Mouse (Mus musculus): ENCODE measurements around the gene Ccdc124. TPM values are rescaled to one million over a fixed set of nuclear protein-coding genes. Genes with fewer than 3 reads are reported as not detected.
"Not testable (repeated sequence)": the region's sequence is repeated elsewhere in the genome, so short reads cannot be mapped to it uniquely, and the experiment has no call there.

Ccdc124 gene
- total RNA-seq, 2 experiments from 2014 or later, result 92.7 to 95.6 TPM

- DNase-seq (ENCODE audit: extremely low spot score in 1 of 2, low spot score in 1 of 2), result no peak
Observed at GRCm38 (mm10) chr8:70827796-70828195, 45.9 kb downstream of the Ccdc124 start.

GRCm38 (mm10) chr8:70827010-70827409 is 46.7 kb downstream of the Ccdc124 start:
- no peak for DNase-seq (ENCODE audit: extremely low spot score in 1 of 2, low spot score in 1 of 2)

DNA sequence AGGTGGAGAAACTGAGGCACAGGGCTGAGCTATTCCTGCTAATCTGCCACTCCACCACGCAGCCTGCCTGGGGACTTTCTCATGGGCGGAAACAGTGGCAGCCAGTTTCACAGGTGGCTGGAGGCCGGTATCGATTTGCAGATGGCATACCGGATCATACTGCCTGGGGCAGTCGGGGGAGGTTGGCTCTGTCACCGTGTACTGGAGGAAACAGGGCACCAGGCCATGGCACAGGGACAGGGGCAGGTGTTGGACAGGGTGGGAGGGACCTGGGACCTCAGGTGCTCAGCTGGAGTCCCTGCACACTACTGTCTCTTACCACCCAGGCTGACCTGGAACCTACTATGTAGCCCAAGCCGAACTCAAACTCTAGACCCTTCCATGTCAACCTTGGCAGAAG is 47.9 kb downstream of the Ccdc124 start:
- DNase-seq (ENCODE audit: extremely low spot score in 1 of 2, low spot score in 1 of 2), result no peak

DNA sequence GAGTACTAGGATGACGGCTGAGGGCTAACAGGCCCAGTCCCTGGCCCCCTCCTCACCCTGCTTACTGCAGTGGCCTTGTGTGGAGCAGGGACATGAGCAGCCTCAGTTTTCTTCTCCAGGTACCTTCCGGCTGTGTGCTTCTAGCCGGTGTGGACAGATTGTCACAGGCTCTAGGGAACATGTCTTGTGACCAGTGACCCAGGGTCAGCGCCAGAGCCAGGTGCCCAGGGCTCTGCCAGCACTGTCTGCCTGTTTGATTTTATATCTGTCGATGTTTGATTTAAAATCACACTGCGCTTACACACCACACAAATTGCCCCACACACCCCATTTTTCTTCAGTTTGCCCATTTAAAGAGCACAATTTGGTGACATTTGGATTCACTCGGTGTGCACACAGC is 49.9 kb downstream of the Ccdc124 start:
- DNase-seq (ENCODE audit: extremely low spot score in 1 of 2, low spot score in 1 of 2), result no peak

GRCm38 (mm10) chr8:70822594-70822993 is 51.1 kb downstream of the Ccdc124 start:
- DNase-seq (ENCODE audit: extremely low spot score in 1 of 2, low spot score in 1 of 2), result not testable (repeated sequence)

- no peak for DNase-seq (ENCODE audit: extremely low spot score in 1 of 2, low spot score in 1 of 2)
Observed at GRCm38 (mm10) chr8:70821992-70822391, 51.7 kb downstream of the Ccdc124 start.

DNA sequence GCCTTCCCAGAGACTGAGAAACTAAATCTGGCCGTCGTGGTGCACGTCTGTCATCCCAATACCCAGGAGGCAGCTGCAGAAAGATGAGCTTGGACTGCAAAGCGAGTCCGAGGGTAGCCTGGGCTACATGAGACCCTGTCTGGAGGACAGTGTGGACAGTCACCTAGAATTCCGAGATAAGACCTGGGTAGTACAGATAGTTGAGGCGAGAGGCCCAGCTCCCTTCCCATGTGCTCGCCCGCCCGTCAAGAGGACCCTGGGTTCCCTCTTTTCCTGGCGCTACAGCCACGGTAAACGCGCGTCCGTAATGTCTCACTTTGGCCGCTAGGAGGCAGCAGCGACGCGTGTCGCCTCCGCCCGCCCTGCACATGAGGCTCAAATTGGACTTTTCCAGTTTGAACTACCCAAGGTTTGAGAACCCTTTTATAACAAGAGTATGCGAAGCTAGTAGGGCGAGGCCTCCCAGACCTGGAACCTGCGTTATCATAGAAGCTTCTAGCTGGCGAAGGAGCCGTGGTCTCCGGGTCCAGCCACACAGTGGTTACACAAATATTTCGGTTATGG is 52.3 kb downstream of the Ccdc124 start:
- peak in 1 of 2 experiments; percentile 73 for DNase-seq (ENCODE audit: extremely low spot score in 1 of 2, low spot score in 1 of 2)

- no peak for DNase-seq (ENCODE audit: extremely low spot score in 1 of 2, low spot score in 1 of 2)
Observed at GRCm38 (mm10) chr8:70820101-70820935, 53.4 kb downstream of the Ccdc124 start.

Small RNA genes lying within 50 kb of the gene (microRNA-seq; reads per million reads assigned to microRNA genes)
- gene Mir7067, result 2.8 to 3.0 reads per million in 2 experiments

Other genes starting within 250 kb of the Ccdc124 start
- under 1 TPM in 1 of 2 experiments, not detected in 1; 0.26 TPM for gene Gdf15, start 241.5 kb downstream of the Ccdc124 start, total RNA-seq (2021)
- gene Pgpep1, start 213.5 kb downstream of the Ccdc124 start, total RNA-seq (2021), result 10 to 100 TPM; 21.1 to 25.1 TPM
- gene Lsm4, start 200.7 kb downstream of the Ccdc124 start, total RNA-seq (2021), result 10 to 100 TPM; 66.2 to 67.4 TPM
- gene Jund, start 175.0 kb downstream of the Ccdc124 start, total RNA-seq (2021), result 100 to 1,000 TPM; 181 to 194 TPM
- gene Iqcn, start 170.5 kb downstream of the Ccdc124 start, total RNA-seq (2021), result under 1 TPM; 0.05 to 0.12 TPM
- not detected for gene Gm3336, start 155.4 kb downstream of the Ccdc124 start, total RNA-seq (2021)
- 1 to 10 TPM in 1 of 2 experiments, under 1 TPM in 1; 0.89 to 1.2 TPM for gene Pde4c, start 150.2 kb downstream of the Ccdc124 start, total RNA-seq (2021)
- 100 to 1,000 TPM; 789 to 843 TPM for gene Rab3a, start 119.3 kb downstream of the Ccdc124 start, total RNA-seq (2021)
- gene Mpv17l2, start 113.0 kb downstream of the Ccdc124 start, total RNA-seq (2021), result 10 to 100 TPM; 41.7 to 42.2 TPM
- gene Pik3r2, start 97.2 kb downstream of the Ccdc124 start, total RNA-seq (2021), result 100 to 1,000 TPM; 154 to 159 TPM
- gene Mast3, start 68.9 kb downstream of the Ccdc124 start, total RNA-seq (2021), result 100 to 1,000 TPM; 411 to 437 TPM
- 1 to 10 TPM in 1 of 2 experiments, under 1 TPM in 1; 0.94 to 1.4 TPM for gene Il12rb1, start 65.5 kb downstream of the Ccdc124 start, total RNA-seq (2021)
- gene Arrdc2, start 34.2 kb downstream of the Ccdc124 start, total RNA-seq (2021), result 10 to 100 TPM; 15.0 to 18.7 TPM
- 10 to 100 TPM; 19.4 to 22.4 TPM for gene Kcnn1, start 10.7 kb downstream of the Ccdc124 start, total RNA-seq (2021)
- gene Slc5a5, start 18.8 kb upstream of the Ccdc124 start, total RNA-seq (2021), result 10 to 100 TPM in 1 of 2 experiments, 1 to 10 TPM in 1; 6.9 to 10.5 TPM
- gene Rpl18a, start 23.5 kb upstream of the Ccdc124 start, total RNA-seq (2021), result 100 to 1,000 TPM; 634 to 770 TPM
- gene Map1s, start 32.0 kb upstream of the Ccdc124 start, total RNA-seq (2021), result 10 to 100 TPM; 87.7 to 94.2 TPM